Mouse (Mus musculus) lung, postnatal 0 days (tissue): ENCODE results near the gene Gm17662. TPM values are rescaled to one million over a fixed set of nuclear protein-coding genes. Genes with fewer than 3 reads are reported as not detected.

ENCODE experiments used
- ATAC-seq: fragments of 200-750 bp; cut with Nextera tagmentation; 2 replicates; pipeline ENCODE4 v1.8.0; 2017; ENCODE audit warnings: moderate library complexity
- DNase-seq: peaks from one replicate; pipeline ENCODE4 v3.0.0-alpha.2; 2016; ENCODE audit warnings: low spot score
- H3K27ac ChIP-seq: fragments of 300-500 bp; sonication (generic); 2 replicates; pipeline ENCODE4 v1.5.1; 2014; ENCODE audit warnings: antibody characterized with exemption, mild to moderate bottlenecking, low read length, mixed read lengths
- H3K27me3 ChIP-seq: fragments of 300-500 bp; sonication (generic); replicated peaks from 2 replicates; pipeline ENCODE4 v1.6.1; 2014; ENCODE audit warnings: low read length, mixed read lengths; ENCODE audit not compliant: insufficient read depth
- H3K36me3 ChIP-seq: fragments of 300-500 bp; sonication (generic); 2 replicates; pipeline ENCODE4 v1.6.1; 2014; ENCODE audit warnings: low read length, mixed read lengths; ENCODE audit not compliant: insufficient read depth
- H3K4me1 ChIP-seq: fragments of 300-500 bp; sonication (generic); 2 replicates; pipeline ENCODE4 v1.6.1; 2014; ENCODE audit warnings: antibody characterized with exemption, low read depth, low read length, mixed read lengths; ENCODE audit not compliant: insufficient read depth
- H3K4me2 ChIP-seq: fragments of 300-500 bp; sonication (generic); replicated peaks from 2 replicates; pipeline ENCODE4 v1.6.1; 2014; ENCODE audit warnings: low read depth, mild to moderate bottlenecking, low read length, moderate library complexity, mixed read lengths
- H3K4me3 ChIP-seq: fragments of 300-500 bp; sonication (generic); 2 replicates; pipeline ENCODE4 v1.5.1; 2014; ENCODE audit warnings: low read depth, low read length
- H3K9ac ChIP-seq: fragments of 300-500 bp; sonication (generic); replicated peaks from 2 replicates; pipeline ENCODE4 v1.6.1; 2014; ENCODE audit warnings: low read depth, mild to moderate bottlenecking
- H3K9me3 ChIP-seq: fragments of 300-500 bp; sonication (generic); 2 replicates; pipeline ENCODE4 v1.6.1; 2016; ENCODE audit warnings: low read length, mixed read lengths
- CTCF ChIP-seq: IDR thresholded peaks from 2 replicates; pipeline ENCODE4 v1.5.1; 2016; ENCODE audit warnings: antibody characterized with exemption, mild to moderate bottlenecking
- EP300 ChIP-seq: IDR thresholded peaks from 2 replicates; pipeline ENCODE4 v1.6.1; 2016; ENCODE audit warnings: antibody characterized with exemption, mild to moderate bottlenecking, control low read depth
- WGBS: fragments of 180-500 bp; shearing (Covaris S2); extraction: QIAGEN DNeasy Blood & Tissue Kit; methylation state at CpG from one replicate; pipeline ENCODE4 v1.1.7; 2014; 5-methylcytosine and 5-hydroxymethylcytosine counted together
- polyA plus RNA-seq: library from polyadenylated mRNA; unstranded; fragments of >200 nt; fragmentation: Nextera tagmentation; extraction: Ambion mirVana; gene quantifications from 2 replicates; pipeline ENCODE4 v1.2.1, GENCODE M21; 2015

The Gm17662 gene
- polyA plus RNA-seq, 1 experiment from 2014 or later = not detected

DNA sequence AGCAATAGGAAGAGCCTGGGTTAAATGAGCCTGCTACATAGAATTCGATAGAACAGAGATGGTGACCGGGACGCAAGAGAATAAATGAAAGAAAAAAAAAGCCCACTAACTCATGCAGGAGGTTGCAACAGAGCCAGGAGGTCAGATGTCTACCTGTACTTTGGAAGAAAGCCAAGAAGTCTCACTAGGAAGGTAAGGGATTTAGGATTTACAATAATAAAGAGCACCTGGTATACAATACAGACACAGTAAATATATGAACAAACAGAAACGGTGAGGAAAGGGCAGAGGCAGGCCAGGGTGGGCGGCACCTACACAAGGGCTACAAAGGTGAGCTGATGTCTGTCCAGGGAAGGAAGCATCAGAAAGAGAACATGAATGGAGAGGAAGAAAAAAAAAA, 14.9 kb upstream of the Gm17662 start:
- Histone ChIP-seq H3K4me3 (no peak overlapping the region), H3K9me3 (no peaks in the 10 kb centered on the region), H3K27ac (no peak overlapping the region), H3K36me3 (no peaks in the 10 kb centered on the region), H3K4me2 (no peak overlapping the region), H3K4me1 (no peaks in the 10 kb centered on the region), H3K27me3 (no peaks in the 10 kb centered on the region), H3K9ac (no peak overlapping the region)
- ATAC-seq = no peak
- 83% methylated on average over 5 of the region's 5 CpGs for WGBS
- peak; percentile 13 for DNase-seq
- no peak for TF ChIP-seq EP300
- no peak for TF ChIP-seq CTCF

DNA sequence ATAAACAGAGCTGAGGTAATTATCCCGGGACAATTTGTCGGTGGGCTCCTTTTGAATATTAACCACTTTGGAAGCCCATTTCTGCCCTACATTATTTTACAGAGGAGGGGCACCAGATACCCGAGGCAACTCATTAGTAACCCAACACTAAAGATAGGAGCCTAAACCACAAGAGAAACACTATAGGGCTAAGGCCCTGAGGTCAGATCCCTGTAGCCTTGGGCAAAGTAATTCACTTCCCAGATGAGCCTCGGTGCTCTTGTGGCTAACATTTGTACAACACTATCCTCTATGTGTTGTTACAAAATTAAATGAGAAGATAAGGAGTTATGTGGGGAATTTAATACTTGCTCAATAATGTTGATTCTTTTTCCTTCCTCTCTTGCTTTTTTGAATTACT, 13.6 kb upstream of the Gm17662 start:
- WGBS = 53% methylated on average over 4 of the region's 4 CpGs

DNA sequence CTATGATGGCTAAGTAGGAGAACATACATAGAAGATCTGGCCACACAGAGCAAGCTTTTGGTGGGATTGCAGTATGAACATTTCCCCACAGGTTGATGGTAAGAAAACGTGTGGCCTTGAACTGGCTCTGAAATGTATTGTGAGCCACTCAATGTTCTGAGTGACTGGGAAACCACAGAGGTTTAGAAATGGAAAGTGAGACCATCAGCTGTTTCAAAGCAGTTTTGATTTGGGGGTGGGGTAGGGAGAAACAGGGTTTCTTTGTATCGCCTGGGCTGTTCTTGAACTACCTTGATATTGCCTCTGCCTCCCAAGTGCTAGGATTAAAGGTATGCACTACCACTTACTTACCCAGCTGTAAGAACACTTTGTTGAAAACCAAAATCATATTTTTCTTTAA, 1.9 kb upstream of the Gm17662 start:
- Histone ChIP-seq H3K36me3 (no peaks in the 10 kb centered on the region), H3K9ac (no peak overlapping the region), H3K27me3 (no peaks in the 10 kb centered on the region), H3K9me3 (no peaks in the 10 kb centered on the region), H3K4me2 (no peak overlapping the region), H3K27ac (no peak overlapping the region), H3K4me3 (no peak overlapping the region), H3K4me1 (no peaks in the 10 kb centered on the region)
- ATAC-seq (no peak), DNase-seq (no peak)
- TF ChIP-seq CTCF (no peak), EP300 (no peak)
- WGBS = 76% methylated on average over 2 of the region's 2 CpGs

More for the DNA sequence above, 13.6 kb upstream of the Gm17662 start:
- H3K36me3 ChIP-seq = no peaks in the 10 kb centered on the region
- no peaks in the 10 kb centered on the region for H3K27me3 ChIP-seq
- ATAC-seq (no peak), DNase-seq (no peak)
- H3K4me3 ChIP-seq = no peak overlapping the region
- H3K9me3 ChIP-seq = no peaks in the 10 kb centered on the region
- no peak for TF ChIP-seq EP300
- TF ChIP-seq CTCF = no peak
- no peak overlapping the region for H3K4me2 ChIP-seq
- H3K4me1 ChIP-seq = no peaks in the 10 kb centered on the region
- H3K27ac ChIP-seq = no peak overlapping the region
- H3K9ac ChIP-seq = no peak overlapping the region

DNA sequence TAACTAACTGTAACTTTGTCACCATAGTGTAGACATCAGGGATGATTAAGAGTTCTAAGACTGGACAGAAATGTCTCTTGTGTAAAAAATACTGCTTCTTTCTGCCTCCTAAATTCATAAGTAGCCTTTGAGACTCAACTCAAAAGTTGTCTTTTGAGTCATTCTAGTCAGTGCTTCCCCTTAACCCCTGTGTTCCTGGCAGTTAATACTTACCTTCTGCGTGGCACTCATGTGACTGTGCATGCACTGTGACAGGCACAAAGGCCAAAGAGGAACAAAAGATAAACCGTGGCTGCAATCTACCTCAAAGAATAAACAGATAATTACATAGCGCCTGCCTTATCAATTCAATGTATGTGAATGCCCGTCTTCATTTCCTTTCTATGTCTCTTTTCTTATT, 694 bp downstream of the Gm17662 start:
- 46% methylated on average over 4 of the region's 4 CpGs for WGBS
- Histone ChIP-seq H3K4me3 (no peak overlapping the region), H3K4me2 (no peak overlapping the region), H3K27me3 (no peaks in the 10 kb centered on the region), H3K9ac (no peak overlapping the region), H3K4me1 (no peaks in the 10 kb centered on the region), H3K9me3 (no peaks in the 10 kb centered on the region), H3K27ac (no peak overlapping the region), H3K36me3 (no peaks in the 10 kb centered on the region)
- DNase-seq = no peak
- TF ChIP-seq CTCF (no peak), EP300 (no peak)
- ATAC-seq = no peak

DNA sequence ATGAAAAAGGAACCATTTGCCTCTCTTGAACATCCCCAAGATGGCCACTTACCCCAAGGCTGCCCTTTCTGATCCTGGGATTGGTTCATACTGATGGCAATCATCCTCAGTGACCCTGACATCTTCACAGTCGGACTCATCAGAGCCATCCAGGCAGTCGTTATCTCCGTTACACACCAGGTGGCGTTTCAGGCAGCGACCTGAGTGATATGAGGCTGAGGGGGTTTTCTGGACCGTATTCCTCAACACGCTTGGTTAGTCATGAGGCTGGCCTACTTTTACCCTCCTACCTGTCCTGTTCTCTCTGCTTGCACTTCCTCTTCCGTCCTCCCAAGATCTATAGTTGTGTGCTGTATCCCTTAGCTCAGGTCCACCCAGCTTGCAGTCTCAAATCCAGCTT, 4.1 kb downstream of the Gm17662 start:
- ATAC-seq (no peak), DNase-seq (no peak)
- Histone ChIP-seq H3K27me3 (no peaks in the 10 kb centered on the region), H3K4me1 (no peaks in the 10 kb centered on the region), H3K9me3 (no peaks in the 10 kb centered on the region), H3K27ac (no peak overlapping the region), H3K9ac (no peak overlapping the region), H3K36me3 (no peaks in the 10 kb centered on the region), H3K4me3 (no peak overlapping the region), H3K4me2 (no peak overlapping the region)
- TF ChIP-seq EP300 (no peak), CTCF (no peak)
- 75% methylated on average over 8 of the region's 8 CpGs for WGBS

DNA sequence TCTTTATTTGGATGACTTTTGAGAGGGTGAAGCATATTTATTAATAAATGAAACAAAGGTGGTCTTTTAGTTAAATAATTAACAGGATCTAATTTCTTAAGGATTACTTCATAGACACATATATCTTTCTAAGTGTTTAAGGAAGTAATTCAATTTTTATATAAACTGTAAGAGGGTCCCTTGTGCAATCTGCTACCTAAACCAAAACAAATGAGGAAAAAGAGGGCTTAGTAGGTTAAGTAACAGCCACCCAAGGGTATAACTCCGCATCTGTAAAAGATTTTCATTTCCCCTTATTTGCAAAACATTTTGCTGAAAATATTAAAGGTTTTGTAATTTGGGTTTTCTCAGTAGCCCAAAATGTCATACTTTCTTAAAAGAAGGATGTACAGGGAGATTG, 7.3 kb downstream of the Gm17662 start:
- ATAC-seq (no peak), DNase-seq (no peak)
- no peaks in the 10 kb centered on the region for H3K36me3 ChIP-seq
- H3K9me3 ChIP-seq = no peaks in the 10 kb centered on the region
- TF ChIP-seq CTCF (no peak), EP300 (no peak)
- WGBS = 84% methylated on average over 1 of the region's 1 CpGs
- no peak overlapping the region for H3K4me2 ChIP-seq
- no peak overlapping the region for H3K4me3 ChIP-seq
- no peaks in the 10 kb centered on the region for H3K27me3 ChIP-seq
- no peak overlapping the region for H3K9ac ChIP-seq
- H3K27ac ChIP-seq = no peak overlapping the region
- H3K4me1 ChIP-seq = no peaks in the 10 kb centered on the region

DNA sequence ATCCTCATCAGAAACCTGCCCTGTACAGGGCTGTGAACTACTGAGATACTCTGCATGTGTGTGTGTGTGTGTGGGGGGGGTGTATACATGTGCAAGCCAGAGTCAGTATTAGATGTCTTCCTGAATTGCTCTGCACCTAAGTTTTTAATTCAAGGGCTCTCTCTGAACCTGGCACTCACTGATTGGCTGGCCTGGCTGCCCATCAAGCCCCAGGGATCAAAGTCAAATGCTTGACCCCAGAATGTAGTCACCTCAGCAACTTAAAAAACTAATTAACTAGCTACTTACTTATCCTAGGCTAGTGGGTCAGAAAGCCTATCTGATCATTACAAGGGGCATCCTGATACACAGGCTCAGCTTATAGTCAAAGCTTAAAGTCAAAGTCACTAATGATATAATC, 12.5 kb downstream of the Gm17662 start:
- H3K9ac ChIP-seq = no peak overlapping the region
- no peak overlapping the region for H3K27ac ChIP-seq
- H3K4me3 ChIP-seq = no peak overlapping the region
- H3K4me2 ChIP-seq = no peak overlapping the region
- DNase-seq = no peak
- no peak for ATAC-seq
- no peaks in the 10 kb centered on the region for H3K36me3 ChIP-seq
- no peaks in the 10 kb centered on the region for H3K27me3 ChIP-seq
- H3K9me3 ChIP-seq = no peaks in the 10 kb centered on the region
- TF ChIP-seq EP300 (no peak), CTCF (no peak)
- no peaks in the 10 kb centered on the region for H3K4me1 ChIP-seq
